Mouse (Mus musculus): ENCODE measurements at regions not wholly inside any gene's neighbourhood (a gene's known extent, or its start where the extent isn't known, plus 50 kb on each side); places are given as distances from the start of the nearest gene placed in this dataset.

DNA sequence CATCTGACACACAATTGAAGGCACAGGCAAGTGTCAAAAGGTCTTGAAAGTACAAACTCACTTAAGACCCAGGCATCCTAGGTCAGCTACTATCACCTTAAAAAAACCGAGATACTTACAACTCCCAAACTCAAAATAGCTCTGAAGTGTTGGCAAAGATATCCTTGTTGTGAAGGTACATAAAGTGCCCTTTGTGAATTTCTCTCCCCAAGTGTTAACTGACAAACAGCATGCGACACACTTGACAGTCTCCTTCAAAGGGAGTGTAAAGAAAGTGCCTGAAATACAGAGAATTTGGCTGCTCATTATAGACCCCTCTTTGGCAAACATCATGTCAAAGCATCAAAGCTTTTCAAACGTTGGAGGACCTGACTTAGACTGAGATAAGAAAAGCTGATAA, 2634.2 kb downstream of the 9330182O14Rik start:
- DNase-seq: no peak

DNA sequence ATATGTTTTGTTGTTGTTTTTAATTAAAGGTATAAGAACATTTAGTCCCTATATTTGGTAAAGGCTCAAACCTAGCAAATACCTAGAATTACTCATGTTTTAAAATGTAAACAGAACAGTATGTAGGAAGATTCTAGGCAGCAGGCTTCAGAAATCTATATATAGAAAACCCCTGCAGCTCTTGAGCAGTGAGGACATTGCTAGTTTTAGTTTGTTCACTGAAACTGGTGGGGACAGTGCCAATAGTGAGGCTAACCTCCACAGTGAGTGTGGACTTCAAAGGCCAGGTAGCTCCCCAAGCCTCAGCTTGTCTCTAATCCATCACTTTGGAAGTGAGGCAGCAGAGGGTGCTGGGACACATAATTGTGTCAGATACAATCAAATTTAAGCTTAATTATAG, 2645.7 kb downstream of the 9330182O14Rik start:
- DNase-seq: no peak

DNA sequence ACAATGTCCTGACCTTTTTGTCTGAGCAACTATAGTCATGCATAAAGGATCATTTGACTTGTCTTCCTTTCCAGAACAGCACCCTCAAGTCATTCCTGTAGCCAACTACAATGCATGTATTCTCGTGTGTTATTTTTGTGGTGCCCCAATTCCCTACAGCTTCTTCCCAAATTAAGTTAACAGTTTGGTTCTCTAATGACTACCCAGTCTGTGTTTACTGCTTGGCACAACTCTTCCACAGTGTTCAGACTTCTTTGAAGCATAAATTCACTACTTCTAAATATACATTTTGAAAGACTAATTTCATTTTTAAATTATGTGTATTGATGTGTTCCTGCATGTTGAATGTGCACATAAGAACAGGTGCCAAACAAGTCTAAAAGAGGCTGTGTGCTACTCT, 2667.1 kb downstream of the 9330182O14Rik start:
- DNase-seq: no peak

DNA sequence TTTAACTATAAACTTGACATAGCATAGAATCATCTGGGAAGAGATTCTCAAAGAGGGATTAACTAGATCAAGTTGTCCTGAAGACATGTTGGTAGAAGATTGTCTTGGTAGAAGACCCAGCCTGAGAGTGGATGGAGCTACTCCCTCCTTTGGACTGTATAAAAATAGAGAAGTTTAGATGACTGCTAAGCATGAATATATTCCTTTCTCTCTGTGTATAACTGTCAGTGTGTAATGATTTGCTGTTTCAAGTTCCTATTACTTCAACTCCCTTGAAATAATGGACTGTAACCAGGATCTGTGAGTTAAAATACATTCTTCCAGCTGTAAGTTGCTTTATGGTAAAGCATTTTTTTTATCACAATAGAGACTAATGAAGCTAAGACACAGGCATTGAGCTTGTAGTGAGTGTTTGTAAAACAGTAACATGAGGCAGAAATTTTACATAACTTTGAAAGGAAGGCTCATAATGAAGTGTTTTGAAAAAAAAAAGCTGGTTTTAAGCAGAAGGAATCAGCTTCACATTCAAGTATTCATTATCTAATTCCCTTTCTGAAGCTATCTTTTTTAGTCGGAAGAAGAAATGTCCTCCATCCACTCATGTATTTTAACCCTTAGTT, 2676.8 kb downstream of the 9330182O14Rik start:
- DNase-seq: no peak

DNA sequence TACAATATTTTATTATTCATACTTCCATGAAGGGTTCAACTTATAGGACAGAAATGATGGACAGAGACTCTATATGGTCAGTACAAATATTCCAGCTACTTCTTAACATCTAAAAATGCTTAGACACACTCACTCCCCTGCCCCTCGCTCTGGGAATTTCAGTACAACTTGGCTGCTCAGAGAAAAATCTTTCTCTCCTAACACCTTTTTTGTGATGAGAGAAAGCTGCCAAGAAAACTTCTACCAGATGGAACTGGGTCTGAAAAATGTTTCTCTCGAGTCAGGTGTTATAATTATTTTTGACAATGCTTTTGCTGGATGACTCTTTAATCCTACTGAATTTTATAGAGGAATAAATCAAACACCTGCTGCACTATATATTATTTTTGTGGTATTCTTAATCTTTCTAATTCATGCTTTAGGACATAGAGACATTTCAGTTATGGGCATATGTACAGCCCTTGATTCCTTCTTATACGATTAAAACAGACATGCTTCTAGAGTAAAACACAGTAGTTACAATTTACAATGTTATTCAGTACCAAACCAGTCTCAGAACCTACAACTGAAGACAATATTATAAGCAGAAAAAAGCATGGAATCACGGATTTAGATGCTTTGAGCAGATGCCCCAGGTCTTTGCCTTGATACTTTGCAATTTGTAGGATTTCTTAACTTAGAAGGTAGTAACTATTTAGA, 2681.0 kb downstream of the 9330182O14Rik start:
- no peak for DNase-seq

DNA sequence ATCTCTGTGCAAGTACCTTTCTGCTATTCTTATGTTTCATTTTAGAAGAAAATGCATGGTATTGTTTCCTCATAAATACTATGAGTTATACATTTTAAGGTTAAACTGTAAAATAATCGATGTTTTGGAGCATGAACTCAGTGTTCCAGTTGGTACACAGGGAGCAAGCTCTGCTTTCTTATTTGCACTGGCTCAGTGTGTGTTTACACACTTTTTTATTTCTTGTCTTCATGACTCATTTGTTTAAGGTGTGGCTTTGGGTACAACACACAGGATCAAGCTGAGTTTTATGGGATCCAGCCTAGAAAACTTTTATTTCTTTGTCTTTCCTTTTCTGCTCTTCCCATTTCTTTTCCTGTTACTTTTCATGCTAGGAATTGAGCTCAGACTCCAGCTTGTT, 2704.7 kb downstream of the 9330182O14Rik start:
- no peak for DNase-seq

DNA sequence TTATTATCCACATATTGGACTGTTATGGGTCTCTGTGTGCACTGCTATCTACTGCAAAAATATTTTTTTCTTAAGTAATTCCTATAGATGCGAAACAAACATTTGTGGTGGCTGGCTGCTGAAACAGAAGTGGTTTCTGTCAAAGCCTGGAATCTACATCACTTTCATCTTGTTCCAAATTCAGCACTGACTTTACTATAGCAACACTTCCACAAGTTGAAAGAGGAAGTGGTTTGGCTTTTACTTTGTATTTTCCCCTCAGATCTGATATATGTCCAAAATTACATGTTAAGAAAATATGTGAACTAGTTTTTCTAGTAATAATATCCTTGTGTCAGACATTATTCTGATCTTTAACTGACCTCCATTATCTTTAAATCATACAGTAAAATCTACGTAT, 2715.8 kb downstream of the 9330182O14Rik start:
- no peak for DNase-seq

DNA sequence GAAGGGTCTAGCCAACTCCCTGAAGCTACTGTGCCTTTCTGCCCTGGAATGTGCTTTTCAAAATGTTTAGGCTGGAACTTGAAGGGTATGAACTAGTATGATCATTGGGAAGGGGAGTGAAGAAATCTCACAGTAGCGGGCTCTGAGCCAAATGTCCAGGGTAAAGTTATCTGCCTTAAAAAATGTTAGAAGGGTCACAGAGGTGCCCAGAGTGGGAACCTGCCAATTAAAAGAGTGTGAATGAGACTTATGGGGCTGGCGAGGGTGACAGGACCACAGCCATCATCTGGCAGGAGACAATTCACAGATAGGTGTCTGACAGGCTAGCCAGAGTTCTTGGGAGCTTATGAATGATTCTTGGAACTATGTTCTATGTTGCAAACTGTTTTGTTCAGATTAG, 2738.3 kb downstream of the 9330182O14Rik start:
- DNase-seq: no peak

DNA sequence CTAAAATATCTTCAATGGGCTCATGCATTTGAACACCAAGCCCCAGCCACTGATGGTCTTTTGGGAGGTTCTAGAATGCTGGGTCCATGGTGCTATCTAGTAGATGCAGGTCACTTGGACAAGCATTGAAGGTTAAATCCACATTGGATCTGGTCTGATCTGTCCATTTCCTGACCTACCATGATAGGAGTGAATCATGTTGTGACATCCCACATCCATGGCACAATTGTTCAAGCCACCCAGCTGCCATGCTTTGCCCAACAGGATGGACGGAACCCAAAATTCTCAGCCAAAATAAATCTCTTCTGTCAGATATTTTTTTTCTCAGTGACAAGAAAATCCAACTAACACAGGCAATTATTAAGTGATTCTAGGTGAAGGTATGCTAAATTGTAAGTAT, 2760.4 kb downstream of the 9330182O14Rik start:
- DNase-seq: no peak

DNA sequence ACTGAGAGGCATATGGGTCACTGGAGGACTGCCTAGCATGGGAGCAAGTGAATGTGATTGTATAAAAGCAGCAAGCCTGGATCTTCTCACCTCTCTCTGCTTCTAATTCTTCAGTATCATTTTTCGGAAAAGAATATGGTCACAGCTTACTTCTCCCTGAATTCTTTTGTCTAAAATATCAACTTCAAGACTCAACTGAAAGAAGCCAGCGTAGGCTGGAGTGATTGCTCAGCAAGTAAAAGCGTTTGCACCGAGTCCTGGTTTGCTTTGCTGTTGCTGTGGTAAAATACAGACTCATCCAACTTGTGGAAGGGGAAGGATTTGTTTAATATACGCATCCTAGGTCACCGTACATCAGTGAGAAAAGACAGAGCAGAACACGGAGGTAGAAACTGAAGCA, 2765.9 kb downstream of the 9330182O14Rik start:
- no peak for DNase-seq

DNA sequence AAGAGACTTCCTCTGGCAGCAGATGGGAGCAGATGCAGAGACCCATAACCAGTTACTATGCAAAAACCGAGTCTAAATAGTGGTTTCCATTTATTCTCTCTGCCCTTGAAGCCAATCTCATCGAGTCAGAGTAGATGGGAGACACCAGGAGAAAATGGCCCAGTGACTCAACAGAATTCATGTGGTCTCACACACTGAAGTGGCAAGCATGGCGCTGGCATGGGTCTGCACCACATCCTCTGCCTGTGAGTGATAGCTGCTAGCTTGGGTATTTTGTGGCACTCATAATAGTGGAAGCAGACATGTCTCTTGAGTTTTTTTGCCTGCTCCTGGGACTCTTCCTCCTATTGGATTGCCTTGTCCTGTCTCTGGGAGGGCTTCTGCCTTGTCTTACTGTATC, 2767.6 kb downstream of the 9330182O14Rik start:
- no peak for DNase-seq

DNA sequence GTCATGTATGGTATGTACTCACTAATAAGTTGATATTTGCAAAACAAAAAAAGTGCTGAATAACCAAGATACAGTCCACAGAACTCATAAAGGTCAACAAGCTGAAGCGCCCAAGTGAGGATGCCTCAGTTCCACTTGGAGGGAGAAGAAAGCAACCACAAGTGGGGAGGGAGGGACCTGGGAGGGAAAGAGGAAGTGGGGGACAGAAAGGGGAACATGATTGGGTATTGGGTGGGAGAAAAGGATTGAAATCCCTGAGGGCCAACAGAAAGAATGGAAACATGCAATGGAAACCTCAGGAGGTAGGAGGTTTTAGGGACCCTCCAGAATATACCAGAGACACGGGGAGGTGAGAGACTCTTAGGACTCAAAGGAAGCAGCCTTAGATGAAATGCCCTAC, 2777.2 kb downstream of the 9330182O14Rik start:
- DNase-seq: no peak

DNA sequence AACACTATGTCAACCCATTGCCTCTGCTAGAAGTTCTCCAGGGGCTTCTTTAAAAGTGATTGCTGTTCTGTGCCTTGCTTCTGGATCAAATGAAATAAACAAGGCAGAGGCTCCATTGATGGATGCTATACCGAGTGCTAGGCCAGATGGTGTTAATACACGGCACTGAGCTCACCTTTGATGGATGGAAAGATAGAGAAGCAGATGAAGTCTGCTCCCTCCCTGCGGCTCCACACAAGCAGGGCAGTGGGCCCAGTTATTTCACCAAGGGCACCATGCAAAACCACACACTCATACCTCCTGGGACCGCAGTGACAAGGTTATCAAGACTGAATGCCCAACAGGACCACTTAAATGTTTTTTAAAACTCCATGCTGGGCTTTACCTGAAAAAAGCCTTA, 2778.7 kb downstream of the 9330182O14Rik start:
- no peak for DNase-seq

DNA sequence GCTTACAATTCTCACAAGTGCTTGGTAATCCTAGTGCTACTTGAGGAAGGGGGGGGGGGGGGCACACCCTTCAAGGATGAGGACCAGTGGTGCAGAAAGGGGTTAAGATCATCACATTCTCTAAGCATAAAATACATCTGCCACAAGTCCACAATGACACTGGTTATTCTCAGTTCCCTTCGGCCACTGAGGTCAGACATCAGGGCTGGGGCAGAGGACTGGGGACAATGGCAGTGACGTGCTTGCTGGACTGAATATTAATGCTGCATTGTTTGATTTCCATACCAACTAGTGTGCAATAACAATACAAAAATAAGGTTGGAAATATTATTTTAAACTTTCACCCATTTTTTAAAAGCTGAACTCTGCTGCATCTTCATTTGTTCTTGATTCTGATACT, 2779.1 kb downstream of the 9330182O14Rik start:
- no peak for DNase-seq

DNA sequence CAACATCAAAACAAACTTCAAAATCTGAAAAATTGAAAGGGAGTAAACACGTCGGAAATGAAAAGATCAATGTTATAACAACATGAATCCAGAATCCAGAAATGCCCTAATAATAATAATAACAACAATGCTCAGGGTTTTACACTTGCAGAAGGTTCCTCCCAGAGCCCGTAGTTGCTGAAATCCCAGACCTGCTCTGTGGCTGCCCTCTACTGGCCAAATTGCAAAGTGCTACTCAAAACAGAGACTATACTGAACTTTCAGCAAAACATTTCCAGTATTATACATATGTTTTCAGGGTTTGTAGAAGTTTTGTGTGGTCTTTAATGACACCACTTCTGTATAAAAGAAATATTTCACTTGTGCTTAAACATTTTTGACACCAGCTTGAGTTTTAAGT, 2779.9 kb downstream of the 9330182O14Rik start:
- DNase-seq: peak; percentile 38

DNA sequence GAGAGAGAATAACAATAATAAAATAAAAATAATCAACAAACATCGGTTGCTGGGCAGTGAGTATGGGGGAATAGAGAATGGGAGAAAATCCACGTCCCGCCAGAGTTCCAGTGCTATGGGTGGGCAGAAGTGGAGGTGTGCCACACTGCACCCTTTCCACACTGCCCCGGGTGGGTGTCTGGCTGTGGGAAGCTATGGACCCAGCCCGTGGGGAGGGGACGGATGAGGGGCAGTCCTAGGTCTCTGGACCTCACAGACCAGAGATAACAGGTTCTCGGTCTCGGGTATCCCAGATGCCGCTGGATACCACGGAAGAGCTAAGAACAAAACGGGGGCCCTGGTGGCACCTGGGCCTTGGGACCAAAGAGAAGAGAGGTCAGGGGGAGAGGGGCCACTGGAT, 2781.0 kb downstream of the 9330182O14Rik start:
- no peak for DNase-seq

DNA sequence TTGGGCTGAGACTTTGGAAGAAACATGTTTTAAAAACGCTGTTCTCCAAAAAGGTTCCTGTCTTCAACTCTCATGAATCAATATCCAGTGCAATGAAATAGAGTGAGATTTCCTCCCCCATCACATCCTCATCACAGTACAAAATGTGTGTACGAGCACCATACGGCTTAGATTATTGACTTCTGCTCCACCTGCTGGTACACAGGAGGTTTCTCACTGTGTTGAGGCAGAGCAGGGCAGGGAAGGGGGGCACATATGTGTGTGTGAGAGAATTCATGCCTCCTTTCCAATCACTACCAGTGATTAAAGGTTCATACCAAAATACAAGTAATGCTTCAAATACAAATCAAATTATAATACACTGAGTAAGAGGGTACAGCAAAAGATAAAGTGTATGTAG, 2787.5 kb downstream of the 9330182O14Rik start:
- no peak for DNase-seq

DNA sequence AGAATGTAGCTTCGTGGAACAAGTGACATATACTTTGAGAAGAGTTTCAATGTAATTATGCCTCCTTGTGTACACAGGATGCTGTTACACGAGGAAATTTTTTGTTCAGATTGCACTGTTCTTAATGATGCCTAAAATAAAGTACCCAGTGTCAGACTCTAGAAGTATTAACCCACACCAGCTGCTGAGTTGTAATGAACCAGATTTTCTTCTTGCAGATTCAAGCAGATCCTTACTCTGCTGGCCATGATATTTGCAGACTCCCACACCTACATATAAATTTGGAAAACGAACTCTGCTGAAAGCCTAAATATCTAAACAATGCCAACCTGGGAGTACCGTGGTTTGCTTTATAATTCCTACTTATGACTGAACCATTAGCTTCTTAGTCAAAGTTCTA, 2794.2 kb downstream of the 9330182O14Rik start:
- no peak for DNase-seq

DNA sequence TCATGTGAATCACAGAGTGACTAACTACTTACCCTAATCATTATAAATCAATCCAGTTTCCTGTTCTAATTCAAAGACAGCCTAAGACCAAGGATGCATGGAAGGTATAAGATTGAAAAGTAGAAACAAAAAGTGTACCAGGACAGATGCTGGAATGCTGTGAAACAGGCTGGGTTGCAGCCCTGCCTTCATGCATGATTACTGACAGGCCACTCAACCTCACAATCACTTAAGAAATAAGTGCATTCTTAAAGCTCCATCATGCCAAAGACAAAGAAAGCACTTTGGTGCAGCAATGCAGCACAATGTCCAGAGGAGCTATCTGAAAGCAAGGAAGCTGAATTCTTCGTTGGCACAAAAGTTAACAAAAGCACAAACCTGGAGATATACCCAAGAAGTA, 2810.4 kb downstream of the 9330182O14Rik start:
- no peak for DNase-seq

DNA sequence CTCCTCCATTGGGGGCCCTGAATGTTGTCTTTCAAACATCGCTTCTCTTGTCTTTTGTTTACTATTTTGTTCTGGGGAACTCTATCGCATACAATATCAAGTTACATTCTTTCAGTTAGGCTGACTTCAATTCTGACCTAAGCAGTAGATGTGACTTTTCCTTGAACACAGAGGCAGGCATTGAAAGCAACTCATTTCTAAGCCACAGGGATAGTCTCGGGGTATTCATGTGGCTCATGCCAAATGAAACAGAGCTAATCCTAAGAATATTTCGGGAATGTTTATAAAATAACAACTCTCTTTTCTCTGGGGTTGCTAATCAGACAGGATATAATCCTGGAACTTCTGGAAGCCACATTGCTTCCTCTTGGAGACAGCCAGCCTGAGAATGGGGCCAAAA, 2821.0 kb downstream of the 9330182O14Rik start:
- no peak for DNase-seq

DNA sequence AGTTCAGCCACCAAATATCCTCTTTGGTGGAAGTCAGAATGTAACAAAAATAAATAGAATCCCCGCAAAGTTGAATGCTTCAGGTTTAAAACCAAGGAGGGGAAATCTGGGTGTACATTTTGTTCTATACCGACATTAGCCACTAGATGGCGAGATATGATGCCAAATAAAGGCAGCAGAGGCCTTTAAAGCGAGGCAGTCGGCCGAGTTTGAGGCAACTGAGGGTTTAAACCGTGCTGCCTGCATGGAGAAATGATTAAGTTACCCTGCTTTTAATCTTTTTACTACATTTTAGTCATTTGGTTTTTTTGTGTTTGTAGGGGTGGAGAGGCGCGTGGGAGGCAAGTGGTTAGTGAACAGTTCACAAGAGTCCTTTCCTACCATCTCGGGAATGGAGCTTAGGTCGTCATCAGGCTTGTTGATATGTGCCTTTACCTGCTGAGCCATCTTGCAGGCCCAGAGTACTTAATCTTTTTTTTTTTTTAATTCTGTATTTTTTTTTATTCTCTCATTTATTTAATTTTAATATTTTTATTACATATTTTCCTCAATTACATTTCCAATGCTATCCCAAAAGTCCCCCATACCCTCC, 2828.7 kb downstream of the 9330182O14Rik start:
- peak; percentile 31 for DNase-seq

DNA sequence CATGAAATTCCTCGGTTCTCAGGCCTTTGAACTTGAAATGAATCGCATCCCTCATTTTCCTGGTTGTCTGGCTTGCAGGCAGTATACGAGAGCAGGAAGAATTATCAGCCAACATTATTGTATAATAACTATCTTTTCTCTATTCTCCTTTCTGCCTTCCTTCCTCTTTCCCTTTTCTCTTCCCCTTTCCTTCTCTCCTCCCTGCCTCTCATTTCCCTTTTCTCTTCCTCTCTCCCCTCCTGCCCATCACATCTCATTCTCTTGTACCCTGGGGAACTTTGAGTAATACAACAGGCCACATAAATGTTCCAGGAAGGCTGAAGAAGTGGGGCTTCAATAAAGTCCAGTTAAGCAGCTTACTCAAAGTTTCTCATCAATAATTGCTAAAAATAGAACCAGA, 2831.1 kb downstream of the 9330182O14Rik start:
- no peak for DNase-seq
